Mouse (Mus musculus): ENCODE measurements around the gene St13.
"Not testable (repeated sequence)": the region's sequence is repeated elsewhere in the genome, so short reads cannot be mapped to it uniquely, and the experiment has no call there.

St13 gene

GRCm38 (mm10) chr15:81399638-81400315, at the start of gene St13, which contains the start of gene Xpnpep3:
Gene St13, minus strand, starts transcription at chr15:81400077.
Gene Xpnpep3, plus strand, starts transcription at chr15:81400138.
- DNase-seq (ENCODE audit: low spot score), result peak; percentile 99

GRCm38 (mm10) chr15:81448463-81448862, 48.6 kb upstream of the St13 start:
- DNase-seq (ENCODE audit: low spot score), result peak; percentile 86

DNA sequence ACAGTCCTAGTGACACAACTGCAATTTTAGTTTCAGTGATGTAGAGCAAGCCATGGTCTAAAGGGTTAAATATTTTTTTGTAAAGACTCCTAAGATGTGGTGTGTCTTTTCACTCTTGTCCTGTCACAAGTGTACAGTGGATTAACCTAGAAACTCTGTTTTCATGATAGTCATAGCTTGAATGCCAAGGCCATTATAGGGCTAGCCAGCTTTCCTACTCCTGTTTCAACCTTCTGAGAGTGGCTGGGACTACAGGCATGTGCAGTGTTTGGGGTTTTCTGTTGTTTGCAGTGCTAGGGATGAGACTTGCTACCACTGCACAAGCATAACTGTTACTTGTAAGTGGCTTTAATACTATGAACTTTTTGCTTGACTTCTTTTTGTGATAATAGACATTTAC, 39.4 kb upstream of the St13 start:
- DNase-seq (ENCODE audit: low spot score), result no peak

- no peak for DNase-seq (ENCODE audit: low spot score)
Observed at GRCm38 (mm10) chr15:81438345-81438744, 38.5 kb upstream of the St13 start.

DNA sequence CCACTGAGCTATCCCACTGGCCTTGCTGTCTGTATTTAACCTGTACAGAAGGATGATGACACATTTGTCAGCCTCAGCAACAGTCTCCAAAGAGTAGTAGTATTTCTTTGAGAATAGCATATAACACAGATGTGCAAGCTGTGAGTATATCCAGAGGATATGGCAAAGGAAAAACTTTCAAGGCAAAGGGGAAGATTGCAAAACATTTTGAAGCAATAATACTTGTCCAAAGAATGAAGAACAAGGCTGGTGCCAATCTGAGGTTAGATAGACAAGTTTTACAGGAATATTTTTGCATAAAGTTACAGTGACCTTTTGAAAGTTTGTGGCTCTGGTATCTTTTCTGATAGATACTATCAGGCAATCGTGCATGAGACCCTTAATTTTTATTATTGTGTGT, 31.3 kb upstream of the St13 start:
- DNase-seq (ENCODE audit: low spot score), result no peak

GRCm38 (mm10) chr15:81427947-81428346, 28.1 kb upstream of the St13 start:
- no peak for DNase-seq (ENCODE audit: low spot score)

GRCm38 (mm10) chr15:81425311-81425710, 25.4 kb upstream of the St13 start:
- DNase-seq (ENCODE audit: low spot score), result no peak

DNA sequence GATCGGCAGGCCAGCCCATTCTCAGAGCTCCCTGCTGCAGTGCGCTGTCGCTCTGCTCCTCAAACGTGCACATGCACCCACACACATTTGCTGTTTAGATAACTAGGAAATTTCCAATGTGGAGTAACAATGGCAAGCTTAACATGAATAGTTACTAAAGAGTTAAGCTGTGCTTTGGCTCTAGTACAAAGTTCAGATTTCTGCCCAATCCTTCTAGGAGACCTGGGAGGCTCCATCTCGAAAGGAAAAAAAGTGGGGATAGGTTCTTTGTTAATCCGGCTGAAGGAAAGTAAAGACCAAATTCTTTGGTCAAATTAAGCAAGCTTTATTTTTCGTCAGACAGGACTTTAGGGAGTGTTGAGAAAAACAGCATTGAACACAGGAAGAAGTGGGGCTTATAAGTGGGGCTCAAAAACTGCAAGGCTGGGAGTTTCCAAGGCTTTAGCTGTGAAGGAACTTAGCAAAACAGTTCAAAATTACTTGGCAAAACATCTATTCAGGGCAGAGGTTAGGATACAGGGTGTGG, 22.3 kb upstream of the St13 start:
- DNase-seq (ENCODE audit: low spot score), result no peak

GRCm38 (mm10) chr15:81421454-81421853, 21.6 kb upstream of the St13 start:
- no peak for DNase-seq (ENCODE audit: low spot score)

GRCm38 (mm10) chr15:81418065-81418464, 18.2 kb upstream of the St13 start:
- DNase-seq (ENCODE audit: low spot score), result no peak

DNA sequence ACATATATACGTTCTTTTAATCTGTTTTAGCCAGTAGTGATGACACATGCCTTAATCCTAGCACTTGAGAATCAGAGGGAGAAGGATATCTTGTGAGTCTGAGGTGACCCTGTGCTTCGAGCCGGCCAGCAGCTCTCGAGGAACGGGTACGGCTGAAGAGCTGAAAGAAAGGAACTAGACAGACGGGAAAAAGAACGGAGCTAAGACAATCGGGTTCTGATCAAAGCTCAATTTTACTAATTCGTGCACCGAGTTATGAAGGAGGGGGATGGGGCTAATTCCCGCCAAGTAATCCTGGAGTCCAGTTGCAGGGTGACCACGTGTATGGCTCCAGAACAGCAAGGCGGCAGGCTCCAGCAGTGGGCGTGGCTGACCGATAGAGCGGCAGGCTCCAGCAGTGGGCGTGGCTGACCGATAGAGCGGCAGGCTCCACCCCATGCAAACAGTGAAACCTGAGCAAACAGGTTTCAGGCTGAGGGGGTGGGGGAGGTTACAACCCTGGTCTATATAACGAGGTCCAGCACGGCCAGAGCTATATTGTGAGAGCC, 17.0 kb upstream of the St13 start:
- DNase-seq (ENCODE audit: low spot score), result not testable (repeated sequence)

- DNase-seq (ENCODE audit: low spot score), result no peak
Observed at GRCm38 (mm10) chr15:81408199-81408598, 8.3 kb upstream of the St13 start, which contains the start of gene Dnajb7. Gene Dnajb7, minus strand, starts transcription at chr15:81408299.

GRCm38 (mm10) chr15:81405008-81405407, 5.1 kb upstream of the St13 start:
- DNase-seq (ENCODE audit: low spot score), result no peak

- no peak for DNase-seq (ENCODE audit: low spot score)
Observed at GRCm38 (mm10) chr15:81399297-81399637, 610 bp downstream of the St13 start.

DNA sequence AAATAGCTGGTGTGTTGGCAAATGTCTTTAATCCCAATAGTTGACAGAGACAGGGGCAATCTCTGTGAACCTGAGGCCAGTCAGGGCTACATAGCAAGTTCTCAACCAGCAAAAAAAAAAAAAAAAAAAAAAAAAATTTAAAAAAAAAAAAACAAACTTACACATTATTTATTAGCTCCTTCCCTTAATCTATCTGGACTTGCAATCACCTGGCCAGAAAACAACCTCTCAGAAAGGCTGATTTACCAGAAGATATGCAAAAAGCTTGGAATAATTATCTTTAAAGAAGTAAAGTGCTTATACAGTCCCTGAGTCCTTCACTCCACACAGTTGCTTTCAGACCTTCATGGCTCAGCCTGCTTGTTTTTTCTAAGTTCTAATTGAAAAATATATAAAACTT, 1.7 kb downstream of the St13 start:
- no peak for DNase-seq (ENCODE audit: low spot score)

- no peak for DNase-seq (ENCODE audit: low spot score)
Observed at GRCm38 (mm10) chr15:81394211-81394915, 5.5 kb downstream of the St13 start.

DNA sequence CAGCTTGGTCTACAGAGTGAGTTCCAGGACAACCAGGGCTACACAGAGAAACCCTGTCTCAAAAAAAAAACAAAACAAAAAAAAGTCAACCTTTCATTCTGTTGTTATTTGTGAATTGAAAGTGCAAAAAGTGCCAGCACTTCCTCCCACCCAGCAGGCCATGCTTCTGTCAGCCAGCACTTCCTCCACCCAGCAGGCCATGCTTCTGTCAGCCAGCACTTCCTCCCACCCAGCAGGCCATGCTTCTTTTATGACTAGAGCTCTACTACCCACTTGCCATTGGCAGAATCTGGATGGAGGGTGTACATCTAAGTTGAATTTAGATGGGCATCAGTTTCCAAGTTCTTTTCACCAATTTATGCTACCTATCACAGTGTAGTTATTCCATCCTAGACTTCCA, 6.9 kb downstream of the St13 start:
- no peak for DNase-seq (ENCODE audit: low spot score)

GRCm38 (mm10) chr15:81386327-81386726, 13.6 kb downstream of the St13 start:
- DNase-seq (ENCODE audit: low spot score), result no peak

DNA sequence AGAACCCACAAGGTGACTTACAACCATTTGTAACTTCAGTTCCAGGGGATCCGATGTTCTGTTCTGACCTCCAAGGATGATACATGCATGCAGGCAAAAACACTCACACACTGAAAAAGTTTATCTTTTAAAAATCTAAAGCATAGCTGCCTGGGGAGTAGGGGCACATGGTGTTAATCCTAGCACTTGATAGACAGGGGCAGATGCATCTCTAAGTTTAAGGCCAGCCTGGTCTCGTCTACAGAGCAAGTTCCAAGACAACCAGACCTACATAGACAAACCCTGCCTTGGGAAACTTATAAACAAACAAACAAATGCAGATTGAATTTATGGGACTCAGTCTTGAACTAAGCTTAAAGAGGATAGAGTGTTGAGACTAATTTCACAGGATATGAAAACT, 21.0 kb downstream of the St13 start:
- no peak for DNase-seq (ENCODE audit: low spot score)

DNA sequence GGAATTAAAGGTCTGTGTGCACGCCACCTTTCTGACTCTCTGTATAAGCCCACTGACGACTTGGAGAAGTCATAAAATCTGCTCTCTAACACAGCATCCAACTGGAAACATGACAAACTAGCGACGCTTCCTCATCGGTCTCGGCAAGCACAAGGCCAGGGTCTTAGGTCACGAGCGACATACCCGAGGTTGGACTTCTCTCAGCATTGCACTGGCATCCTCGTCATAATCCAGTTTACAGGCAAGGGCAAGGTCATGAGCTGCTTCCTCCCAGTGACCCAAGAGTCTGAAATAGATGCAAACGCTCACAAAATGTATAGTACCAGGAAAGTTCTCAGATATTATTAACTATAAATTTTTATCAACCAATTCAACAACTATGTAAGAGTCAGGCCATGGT, 25.3 kb downstream of the St13 start:
- no peak for DNase-seq (ENCODE audit: low spot score)

DNA sequence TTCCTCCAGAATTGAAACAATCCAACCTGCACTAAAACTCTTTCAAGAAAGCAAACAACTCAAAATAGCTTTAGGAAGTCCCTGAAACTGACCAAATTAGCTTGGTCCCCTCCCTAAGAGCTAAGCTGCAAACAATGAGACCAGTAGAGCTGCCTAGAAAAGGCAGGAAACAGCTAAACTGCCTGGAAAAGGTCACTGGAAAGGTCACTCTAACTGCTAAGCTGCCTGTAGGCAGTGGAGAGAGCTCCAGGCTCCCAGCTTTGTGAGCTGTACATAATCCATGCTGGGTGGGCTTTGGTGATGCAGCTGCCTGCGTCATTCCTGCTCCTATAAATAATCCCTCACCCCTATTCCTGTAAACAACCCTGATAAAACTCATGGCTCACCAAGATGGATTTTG, 29.5 kb downstream of the St13 start:
- no peak for DNase-seq (ENCODE audit: low spot score)

DNA sequence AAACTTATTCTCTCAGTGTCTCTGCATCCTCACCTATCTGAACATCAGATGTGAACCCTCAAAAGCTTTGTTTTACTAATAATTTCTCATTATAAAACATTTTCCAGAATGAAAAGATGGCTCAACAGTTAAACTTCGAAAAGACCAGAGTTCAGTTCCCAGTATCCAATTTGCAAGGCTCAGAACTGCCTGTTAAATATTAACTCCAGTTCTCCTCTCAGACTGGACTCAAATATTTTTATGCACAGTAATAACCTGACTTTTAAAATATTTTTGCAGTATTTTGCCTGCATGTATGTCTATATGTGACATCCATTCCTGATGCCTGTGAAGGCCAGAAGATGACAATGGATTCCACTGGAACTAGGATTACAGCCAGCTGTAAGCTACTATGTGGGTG, 31.3 kb downstream of the St13 start:
- no peak for DNase-seq (ENCODE audit: low spot score)

DNA sequence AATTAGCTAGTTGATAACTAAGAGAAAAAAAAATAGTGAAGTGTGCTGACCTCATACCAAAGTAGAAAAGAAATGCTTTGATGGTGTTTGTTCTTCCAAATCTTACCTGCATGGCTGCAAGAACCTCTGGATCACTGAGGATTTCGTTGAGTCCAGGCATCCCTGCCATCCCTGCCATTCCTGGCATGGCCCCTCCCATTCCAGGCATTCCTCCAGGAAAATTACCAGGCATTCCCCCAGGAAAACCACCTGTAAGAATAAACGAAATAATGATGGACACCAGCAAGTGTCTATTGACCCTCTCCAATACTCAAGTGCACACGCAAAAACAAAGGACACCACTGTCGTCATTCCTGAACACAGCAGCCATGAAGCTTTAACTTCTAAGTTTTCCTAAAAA, 33.6 kb downstream of the St13 start:
- no peak for DNase-seq (ENCODE audit: low spot score)

All from MN1 (cell line).